Comparison of ENCODE assay signal across 17 mouse cellular contexts in the genomic region with DNA sequence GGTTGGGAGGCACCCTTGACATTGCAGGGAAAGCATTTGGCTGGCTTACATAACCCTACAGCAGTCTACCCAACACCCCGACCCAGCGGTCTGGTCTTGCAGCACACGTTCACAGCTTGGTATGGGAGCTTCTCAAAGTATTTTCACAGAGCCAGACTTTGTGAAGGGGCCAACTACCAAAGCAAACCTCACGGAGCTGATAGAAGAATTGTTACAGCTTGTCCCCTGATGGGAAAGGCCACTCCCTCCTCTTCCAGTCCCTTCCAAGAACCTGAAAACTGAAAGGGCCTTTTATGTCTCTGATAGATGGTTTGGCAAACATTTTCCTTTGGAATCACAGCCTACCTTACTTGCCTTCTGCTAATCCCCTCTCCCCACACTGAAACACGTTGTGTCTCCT.
DNase-seq lines count a peak whose midpoint lies in the region; ATAC-seq lines count a peak whose summit lies in the region.
"Had no signal": no experiment of that assay in that cellular context is flagged by ENCODE, and none has a peak within 500 bp of the region (broad histone marks: within the 10 kb centered on the region; RNA-seq: fewer than 3 reads in every experiment).

No protein-coding gene starts in this region.

- H3K27me3 ChIP-seq in stomach, embryonic 15.5 days (replicated peaks) = no peaks in the 10 kb centered on the region
- no peaks in the 10 kb centered on the region for H3K27me3 ChIP-seq in hindbrain, embryonic 13.5 days
- H3K27me3 ChIP-seq: embryonic facial prominence, embryonic 13.5 days; heart, embryonic 12.5 days had no signal

- ATAC-seq in stomach, embryonic 15.5 days (ENCODE audit: insufficient read depth, low FRiP score, low read depth) = peak; percentile 10; the same call in 1 of the 2 replicates
- ATAC-seq in hindbrain, embryonic 13.5 days (ENCODE audit: low FRiP score) = no peak
- ATAC-seq: forebrain, postnatal 0 days; hindbrain, postnatal 0 days had no signal

- H3K4me3 ChIP-seq in stomach, embryonic 15.5 days (replicated peaks) = no peak overlapping the region
- H3K4me3 ChIP-seq in hindbrain, embryonic 13.5 days = no peak overlapping the region
- H3K4me3 ChIP-seq: embryonic facial prominence, embryonic 13.5 days; heart, embryonic 12.5 days had no signal

- H3K36me3 ChIP-seq in stomach, embryonic 15.5 days = no peaks in the 10 kb centered on the region
- no peaks in the 10 kb centered on the region for H3K36me3 ChIP-seq in hindbrain, embryonic 13.5 days
- H3K36me3 ChIP-seq: embryonic facial prominence, embryonic 13.5 days; heart, embryonic 12.5 days had no signal

- H3K4me1 ChIP-seq in stomach, embryonic 15.5 days = no peaks in the 10 kb centered on the region
- H3K4me1 ChIP-seq in hindbrain, embryonic 13.5 days (replicated peaks) = no peaks in the 10 kb centered on the region

- intact Hi-C loops in heart, postnatal 36 days (cut with DNase I) = no loop called here

- 43% methylated on average over 5 of the region's 5 CpGs for WGBS in stomach, embryonic 15.5 days
- 47% methylated on average over 5 of the region's 5 CpGs for WGBS in hindbrain, embryonic 13.5 days

- no peaks in the 10 kb centered on the region for H3K9me3 ChIP-seq in stomach, embryonic 15.5 days
- no peaks in the 10 kb centered on the region for H3K9me3 ChIP-seq in hindbrain, embryonic 13.5 days
- H3K9me3 ChIP-seq: embryonic facial prominence, embryonic 13.5 days; heart, embryonic 12.5 days had no signal

- DNase-seq in heart, adult 11 months = peak; percentile 86
- no peak for DNase-seq in heart, postnatal 36 days
- peak; percentile 51 for DNase-seq in Muller cell, postnatal 12 days (ENCODE audit: inconsistent ontology term)
- peak; percentile 37 for DNase-seq in fat pad, adult 2 months (ENCODE audit: extremely low read depth, low read depth, low spot score)
- DNase-seq in left cerebral cortex, adult 9 months (ENCODE audit: low spot score in 2 of 2) = no peak
- DNase-seq: adrenal gland, adult 8-10 months; adrenal gland, postnatal 36 days; cerebellum, adult 11 months; cerebellum, adult 8-10 months; cerebellum, postnatal 14 days; forebrain, postnatal 0 days; gastrocnemius, postnatal 14 days had no signal

- H3K4me2 ChIP-seq in stomach, embryonic 15.5 days = no peak overlapping the region
- no peak overlapping the region for H3K4me2 ChIP-seq in hindbrain, embryonic 13.5 days
- H3K4me2 ChIP-seq: embryonic facial prominence, embryonic 13.5 days; heart, embryonic 12.5 days had no signal

- peak overlapping the region; percentile 41; the same call in 1 of the 2 replicates for H3K27ac ChIP-seq in stomach, embryonic 15.5 days
- H3K27ac ChIP-seq in hindbrain, embryonic 13.5 days = no peak overlapping the region
- H3K27ac ChIP-seq: embryonic facial prominence, embryonic 13.5 days; hindbrain, postnatal 0 days had no signal

- H3K9ac ChIP-seq in stomach, embryonic 15.5 days = no peak overlapping the region
- H3K9ac ChIP-seq in hindbrain, embryonic 13.5 days = no peak overlapping the region
- H3K9ac ChIP-seq: embryonic facial prominence, embryonic 13.5 days; forebrain, postnatal 0 days; heart, embryonic 12.5 days had no signal

Comparison
In these comparisons a context has a peak if more than half of its experiments do, and no peak if none do; other contexts are left out.
1. DNase-seq: peak in heart, adult 11 months (single experiment), Muller cell, postnatal 12 days (single experiment) and fat pad, adult 2 months (single experiment); none in heart, postnatal 36 days (0 of 2) and left cerebral cortex, adult 9 months (0 of 2).